Mouse (Mus musculus): ENCODE measurements at regions not wholly inside any gene's neighbourhood (a gene's known extent, or its start where the extent isn't known, plus 50 kb on each side); places are given as distances from the start of the nearest gene placed in this dataset.
A peak's percentile ranks its signal among the peaks of the same experiment; 100 is the strongest.

DNA sequence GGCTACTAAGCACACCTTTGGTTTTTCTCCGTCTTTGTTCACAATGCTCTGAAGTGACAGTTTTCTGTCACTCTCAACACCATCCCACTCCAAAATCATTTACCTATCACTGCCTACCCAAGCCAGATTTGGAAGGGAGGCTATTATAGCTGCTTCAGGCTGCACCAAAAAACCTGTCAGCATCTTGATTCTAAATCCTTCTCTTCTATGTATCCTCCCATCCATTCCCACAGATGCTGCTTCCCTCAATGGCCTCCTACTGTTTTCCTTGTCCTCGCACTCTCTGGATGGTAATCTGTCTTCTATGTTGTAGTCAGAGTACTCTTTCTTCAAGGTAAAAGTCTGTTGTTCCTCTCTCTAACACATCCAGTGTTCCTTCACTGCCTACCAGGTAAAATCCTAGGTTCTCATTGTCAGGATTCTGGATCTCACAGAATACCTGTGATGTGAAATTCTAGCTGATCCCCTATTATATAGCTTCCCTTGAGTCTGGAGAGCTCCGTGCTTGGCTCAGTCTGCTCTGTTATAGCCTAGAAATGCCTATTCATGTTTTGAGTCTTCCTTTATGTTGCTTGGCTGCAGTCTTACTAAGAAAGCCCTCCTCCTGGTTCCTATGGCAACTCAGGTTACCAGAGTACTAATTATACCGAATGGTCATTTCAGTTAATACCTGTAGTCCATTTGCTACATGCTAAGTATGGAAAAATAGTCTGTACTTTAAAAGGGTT is 156.5 kb downstream of the Emp1 start:
- DNase-seq (ENCODE audit: low spot score in 2 of 2): no peak
- intact Hi-C loops (cut with DNase I): no loop called here

DNA sequence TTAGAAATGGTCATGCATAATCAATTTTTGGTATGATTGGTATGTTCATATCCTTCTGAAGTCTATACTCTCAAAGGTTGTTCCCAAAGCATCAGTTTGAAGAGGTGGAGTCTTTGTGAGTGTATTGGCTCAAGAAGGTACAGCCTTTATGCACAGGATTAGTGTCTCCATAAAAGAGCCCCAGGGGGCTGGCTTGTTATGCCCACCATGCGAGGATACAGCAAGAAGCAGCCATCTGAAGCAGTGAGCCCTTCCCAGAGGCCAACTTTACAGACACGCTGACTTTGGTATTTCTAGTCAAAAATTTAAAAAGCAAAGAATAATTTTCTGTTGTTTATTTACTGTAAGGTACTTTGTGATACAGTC is 157.1 kb downstream of the Emp1 start:
- intact Hi-C loops (cut with DNase I): no loop called here
- no peak for DNase-seq (ENCODE audit: low spot score in 2 of 2)

DNA sequence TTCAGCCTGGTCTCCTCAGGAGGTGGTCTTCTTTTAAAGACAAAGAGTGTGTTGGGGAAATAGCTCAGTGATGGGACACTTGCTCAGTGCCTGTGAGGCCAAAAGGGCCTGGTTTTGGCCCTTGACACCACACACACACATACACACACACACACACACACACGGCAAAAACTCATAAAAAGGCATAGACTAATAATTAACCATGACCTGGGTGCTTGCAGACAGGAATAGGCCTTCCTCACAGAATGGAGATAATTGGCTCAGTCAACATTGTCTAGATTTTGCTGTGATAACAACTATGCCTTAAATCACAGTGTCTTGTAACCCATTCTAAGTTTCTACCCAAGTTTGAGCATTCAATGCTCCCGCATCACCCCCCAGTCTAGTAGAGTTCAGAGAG is 158.5 kb downstream of the Emp1 start:
- DNase-seq (ENCODE audit: low spot score in 2 of 2): no peak
- intact Hi-C loops (cut with DNase I): loop anchor here (10.0 kb wide), 1 partner anchor 314 kb away; no protein-coding TSS in a partner anchor

DNA sequence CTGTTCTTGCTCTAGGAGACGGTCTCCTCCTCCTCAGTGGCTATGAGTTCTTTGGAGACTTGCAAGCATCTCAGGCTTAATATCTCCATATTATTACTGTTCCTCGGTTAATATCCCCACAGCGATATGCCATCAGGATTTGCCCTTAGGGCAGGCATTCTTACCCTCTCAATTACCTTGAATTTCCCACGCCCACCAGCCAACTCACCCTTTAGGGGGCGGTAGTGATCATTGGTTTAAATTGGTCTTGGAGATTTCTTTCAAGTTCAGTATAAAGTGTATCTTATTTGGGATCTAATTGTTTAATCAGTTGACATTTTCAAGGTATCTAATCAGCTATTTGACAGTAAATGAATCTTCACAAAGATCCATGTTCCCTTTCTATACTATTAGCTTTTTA is 162.5 kb downstream of the Emp1 start:
- DNase-seq (ENCODE audit: low spot score in 2 of 2): no peak
- intact Hi-C loops (cut with DNase I): loop anchor here (10.0 kb wide), 1 partner anchor 310 kb away; no protein-coding TSS in a partner anchor

DNA sequence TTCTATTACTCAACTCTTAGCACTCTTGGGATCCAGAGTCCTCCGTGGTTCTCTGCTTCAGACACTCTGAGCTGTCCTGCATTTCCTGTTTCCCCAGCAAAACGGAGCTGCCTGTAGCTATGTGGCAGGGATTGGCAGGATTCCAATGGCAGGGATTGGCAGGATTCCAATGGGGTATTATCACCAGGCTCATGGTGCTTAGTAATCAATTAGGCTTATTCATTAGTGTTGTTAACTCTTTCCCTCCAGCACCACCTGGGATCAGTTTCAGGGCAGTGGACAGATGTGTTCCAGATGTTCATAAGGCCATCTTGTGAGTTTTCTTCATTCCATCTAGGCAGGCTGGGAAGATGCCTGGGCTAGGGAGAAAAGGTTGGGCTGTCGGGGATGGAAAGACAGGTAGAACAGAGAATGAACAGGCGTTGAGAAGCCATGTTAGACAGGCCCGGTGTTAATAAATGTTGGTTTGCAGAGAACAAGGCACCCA is 163.5 kb downstream of the Emp1 start:
- intact Hi-C loops (cut with DNase I): loop anchor here (2.0 to 10.0 kb wide), 2 partner anchors 111 to 309 kb away; no protein-coding TSS in a partner anchor
- DNase-seq (ENCODE audit: low spot score in 2 of 2): peak; percentile 48 to 54

DNA sequence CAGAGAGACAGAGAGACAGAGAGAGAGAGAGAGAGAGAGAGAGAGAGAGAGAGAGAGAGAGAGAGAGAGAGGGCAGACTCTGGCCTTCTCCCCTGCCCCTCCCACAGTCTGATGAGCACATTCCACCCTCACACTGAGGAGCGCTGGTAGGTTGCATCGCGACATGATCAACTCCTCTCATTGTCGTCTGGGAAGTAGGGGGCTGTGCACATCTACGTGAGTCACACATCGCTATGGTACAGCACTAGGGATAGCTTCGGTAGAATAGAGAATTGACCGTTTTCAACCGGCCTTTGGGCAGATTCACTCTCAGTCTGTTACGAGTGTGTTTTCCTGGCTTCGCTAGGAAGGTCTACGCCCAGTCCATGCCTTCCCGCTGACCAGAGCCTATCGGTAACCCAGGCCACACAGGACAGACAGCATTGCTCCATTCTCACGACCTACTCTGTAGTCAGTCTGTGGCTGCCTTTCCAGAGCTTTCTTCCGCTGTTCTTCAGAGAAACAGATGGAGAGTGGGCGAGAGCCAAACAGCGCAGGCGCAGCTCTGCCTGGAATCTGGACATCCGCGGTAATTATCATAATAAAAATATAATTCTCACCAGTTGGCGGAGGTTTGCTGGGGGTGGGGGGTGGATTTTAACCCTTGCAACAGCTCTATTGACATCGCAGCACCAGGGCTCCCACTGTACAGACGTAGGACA is 164.3 kb downstream of the Emp1 start:
- DNase-seq (ENCODE audit: low spot score in 2 of 2): peak; percentile 78 to 86
- intact Hi-C loops (cut with DNase I): loop anchor here (2.0 to 10.0 kb wide), 2 partner anchors 110 to 308 kb away; no protein-coding TSS in a partner anchor

DNA sequence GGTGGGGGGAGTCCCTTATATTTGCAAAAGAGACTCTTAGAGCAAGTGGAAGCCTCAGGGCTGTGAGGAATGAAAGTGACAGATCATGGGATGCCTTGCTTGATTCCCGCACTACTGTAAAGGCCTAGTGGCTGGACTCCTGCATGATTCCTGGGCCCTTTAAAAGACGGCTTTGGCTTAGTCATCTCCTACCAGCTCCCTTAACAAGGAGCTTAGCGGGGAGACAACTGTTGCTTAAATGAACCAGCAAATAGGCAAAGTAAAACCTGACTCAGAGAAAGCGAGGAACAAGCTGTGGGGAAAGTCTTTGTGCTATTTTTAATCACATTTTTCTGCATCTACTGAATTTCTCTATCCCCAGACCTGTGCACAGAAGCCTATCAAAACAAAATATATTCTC is 165.5 kb downstream of the Emp1 start:
- DNase-seq (ENCODE audit: low spot score in 2 of 2): peak in 1 of 2 experiments; percentile 57
- intact Hi-C loops (cut with DNase I): loop anchor here (2.0 to 10.0 kb wide), 2 partner anchors 109 to 307 kb away; no protein-coding TSS in a partner anchor

DNA sequence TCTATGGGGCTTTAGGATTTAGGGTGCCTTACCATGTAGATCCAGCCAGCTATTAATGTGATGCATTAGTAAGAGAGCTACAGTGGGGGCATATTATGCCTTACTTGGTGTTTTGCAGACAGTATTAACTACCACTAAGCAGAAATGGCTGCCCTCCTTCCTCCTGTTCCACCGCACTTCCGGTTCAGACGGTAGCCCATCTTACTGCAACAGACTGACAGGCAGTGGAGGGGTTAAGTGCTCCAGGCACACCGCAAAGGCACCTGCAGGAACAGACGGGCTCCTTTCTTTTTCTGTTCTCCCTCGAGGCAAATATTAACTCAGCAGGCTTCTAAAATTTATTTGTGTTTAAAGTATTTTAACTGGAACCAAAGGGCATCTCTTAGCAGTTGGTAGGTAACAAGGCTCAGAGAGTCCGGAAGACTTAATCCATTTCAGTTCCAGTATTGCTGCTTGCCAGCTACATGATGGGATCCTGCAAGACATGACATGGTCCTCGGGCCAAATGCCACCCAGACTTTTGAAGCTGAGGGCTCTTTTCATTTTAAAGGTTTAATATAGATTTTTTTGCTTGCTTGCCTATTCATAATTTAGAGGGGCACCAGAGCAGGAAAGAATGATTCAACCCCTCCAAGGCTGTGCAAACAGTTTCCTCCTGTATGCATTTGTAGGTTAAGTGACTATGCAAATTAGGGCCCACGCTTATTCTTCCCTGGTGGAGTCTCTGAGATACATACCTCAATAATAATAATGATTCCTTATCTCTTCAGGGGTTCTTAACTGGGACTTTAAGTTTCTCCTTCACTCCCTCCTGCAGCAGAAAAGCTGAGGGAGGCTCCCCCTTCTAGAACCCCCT is 177.7 kb downstream of the Emp1 start:
- no peak for DNase-seq (ENCODE audit: low spot score in 2 of 2)
- intact Hi-C loops (cut with DNase I): no loop called here

DNA sequence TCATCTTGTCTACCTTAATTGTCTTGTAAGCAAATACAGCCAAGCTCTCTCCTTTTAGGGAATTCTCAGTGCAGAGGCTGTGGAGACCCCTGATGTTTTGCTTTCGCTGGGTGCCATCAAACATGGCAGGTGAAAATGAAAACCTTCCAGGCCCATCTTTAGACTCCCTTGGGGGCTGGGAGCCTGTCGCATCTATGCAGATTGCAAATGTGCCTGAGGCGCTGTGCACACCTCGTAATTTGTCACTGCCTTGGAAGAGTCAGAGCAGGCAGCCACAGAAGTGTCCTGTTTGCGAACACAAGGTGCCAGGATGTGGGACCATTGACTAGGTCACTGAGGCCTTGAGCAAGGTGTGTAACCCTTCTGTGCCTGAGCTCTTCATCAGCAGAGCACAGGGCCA is 179.2 kb downstream of the Emp1 start:
- no peak for DNase-seq (ENCODE audit: low spot score in 2 of 2)
- intact Hi-C loops (cut with DNase I): no loop called here

DNA sequence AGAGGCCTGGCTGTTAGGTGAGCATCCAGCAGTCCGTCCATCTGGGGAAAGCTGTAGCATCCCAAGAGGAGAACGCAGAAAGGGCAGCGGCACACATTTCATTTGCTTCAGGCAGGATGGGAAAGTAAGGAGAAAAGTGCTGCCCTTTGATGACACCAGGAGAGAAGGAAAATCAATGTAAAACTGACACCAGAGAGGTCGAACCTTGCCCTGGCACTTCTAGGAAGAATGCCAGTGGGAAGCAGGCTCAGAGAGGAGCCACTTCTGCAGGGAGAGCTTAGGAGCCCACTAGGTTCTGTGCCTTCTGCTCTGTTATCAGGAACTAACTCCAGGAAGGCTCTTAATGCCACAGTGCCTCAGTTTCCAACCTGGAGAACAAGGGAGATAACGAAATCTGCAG is 180.0 kb downstream of the Emp1 start:
- no peak for DNase-seq (ENCODE audit: low spot score in 2 of 2)
- intact Hi-C loops (cut with DNase I): no loop called here

DNA sequence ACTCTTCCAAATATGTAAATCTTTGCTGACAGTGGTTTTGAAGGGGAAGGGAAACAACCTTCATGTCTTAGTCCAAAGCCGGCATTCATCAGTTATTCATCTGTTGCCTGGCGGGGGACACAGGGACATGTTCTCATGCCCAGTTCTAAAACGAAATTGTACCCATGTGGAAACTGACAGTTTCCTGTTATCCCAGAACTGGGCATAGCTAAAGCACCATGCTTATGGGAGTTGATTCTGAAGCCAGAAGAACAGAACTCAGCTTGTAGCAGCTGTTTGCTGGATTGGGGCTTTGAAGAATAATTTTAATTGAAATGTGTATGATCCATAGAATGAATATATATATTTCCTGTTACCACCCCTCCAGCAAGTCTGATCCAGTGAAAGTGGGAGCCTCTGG is 181.0 kb downstream of the Emp1 start:
- intact Hi-C loops (cut with DNase I): no loop called here
- no peak for DNase-seq (ENCODE audit: low spot score in 2 of 2)

DNA sequence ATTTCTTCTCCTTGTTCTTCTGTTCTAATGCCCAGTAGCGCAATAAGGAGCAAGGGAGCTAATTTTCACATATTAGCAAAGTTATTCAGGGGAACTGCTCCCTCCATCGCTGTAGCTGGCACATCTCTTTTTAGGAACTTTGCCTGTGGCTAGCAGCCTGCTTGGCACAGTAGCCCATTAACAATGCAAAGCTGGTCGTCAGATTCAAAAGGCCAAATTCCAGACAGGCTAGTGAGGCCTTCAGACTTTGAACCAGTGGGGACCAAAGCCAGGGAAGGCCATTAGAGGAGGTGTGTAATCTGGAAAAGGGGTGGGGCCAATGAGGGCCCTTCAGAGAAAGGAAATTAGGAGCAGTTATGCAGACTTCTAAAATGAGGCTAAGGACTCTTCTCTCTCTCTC is 181.5 kb downstream of the Emp1 start:
- intact Hi-C loops (cut with DNase I): no loop called here
- no peak for DNase-seq (ENCODE audit: low spot score in 2 of 2)

DNA sequence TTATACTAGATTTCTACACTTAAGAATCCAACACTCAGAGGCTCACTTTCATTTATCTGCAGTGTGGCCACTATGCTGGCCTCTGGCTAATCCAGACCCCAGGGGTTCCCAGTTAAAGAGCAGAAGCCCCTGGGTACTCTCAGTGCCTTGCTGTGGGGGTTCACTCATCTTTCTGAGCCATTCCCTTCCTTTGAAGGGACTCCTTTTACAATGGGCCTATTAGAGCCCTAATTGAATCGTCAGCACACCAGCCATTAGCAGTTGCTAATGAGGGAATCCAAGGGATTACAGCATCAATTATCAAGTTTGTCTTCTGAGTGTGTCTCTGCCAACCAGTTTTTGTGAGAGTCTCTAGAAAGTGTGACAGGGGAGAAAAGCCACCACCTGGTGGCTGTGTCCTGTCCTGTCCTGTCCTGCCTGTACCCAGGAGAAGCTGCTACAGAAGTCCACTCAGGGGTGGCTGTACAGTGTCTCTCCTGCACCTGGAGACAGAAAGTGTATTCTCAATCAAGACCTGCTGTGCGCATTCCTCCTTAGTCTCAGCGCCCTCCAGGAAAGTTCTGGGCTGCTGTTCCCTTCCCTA is 188.1 kb downstream of the Emp1 start:
- intact Hi-C loops (cut with DNase I): no loop called here
- DNase-seq (ENCODE audit: low spot score in 2 of 2): no peak

DNA sequence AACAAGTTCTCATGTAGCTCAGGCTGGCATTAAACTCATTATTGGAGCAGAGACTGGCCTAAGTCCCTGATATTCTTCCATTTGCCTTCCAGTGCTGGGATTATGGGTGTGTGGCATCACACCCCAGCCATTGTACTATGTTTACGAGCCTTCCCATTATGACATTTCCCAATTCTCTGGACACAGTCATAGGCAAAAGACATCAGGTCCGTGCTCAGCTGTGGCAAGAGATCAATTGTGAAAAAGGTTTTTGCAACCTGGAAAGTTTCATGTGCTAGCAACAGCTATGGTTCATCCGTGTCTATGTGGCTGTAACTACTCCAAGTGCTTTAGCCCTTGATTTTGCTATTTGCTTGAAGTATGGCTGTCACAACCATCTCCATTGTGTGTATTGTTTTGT is 190.1 kb downstream of the Emp1 start:
- no peak for DNase-seq (ENCODE audit: low spot score in 2 of 2)
- intact Hi-C loops (cut with DNase I): no loop called here

DNA sequence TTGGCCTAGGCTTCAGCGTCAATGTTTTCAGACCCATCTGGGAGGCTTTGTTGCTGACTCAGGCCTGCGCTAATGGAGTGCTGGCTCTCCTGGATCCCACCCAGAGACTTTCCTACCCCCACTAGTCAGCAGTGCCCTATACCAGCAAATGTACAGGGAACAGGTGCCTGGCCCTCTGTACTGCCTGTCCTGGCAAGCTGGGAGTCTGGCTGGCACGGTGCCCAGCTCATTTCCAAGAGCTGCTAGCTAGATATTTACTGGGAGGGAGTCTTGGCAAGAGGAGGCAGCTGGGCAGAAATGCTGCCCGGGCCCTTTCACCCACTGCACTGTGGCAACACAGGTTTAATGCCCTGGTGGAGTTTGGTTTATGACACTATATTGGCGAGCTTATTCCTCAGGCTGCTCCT is 197.2 kb downstream of the Emp1 start:
- intact Hi-C loops (cut with DNase I): no loop called here
- peak; percentile 77 to 83 for DNase-seq (ENCODE audit: low spot score in 2 of 2)

DNA sequence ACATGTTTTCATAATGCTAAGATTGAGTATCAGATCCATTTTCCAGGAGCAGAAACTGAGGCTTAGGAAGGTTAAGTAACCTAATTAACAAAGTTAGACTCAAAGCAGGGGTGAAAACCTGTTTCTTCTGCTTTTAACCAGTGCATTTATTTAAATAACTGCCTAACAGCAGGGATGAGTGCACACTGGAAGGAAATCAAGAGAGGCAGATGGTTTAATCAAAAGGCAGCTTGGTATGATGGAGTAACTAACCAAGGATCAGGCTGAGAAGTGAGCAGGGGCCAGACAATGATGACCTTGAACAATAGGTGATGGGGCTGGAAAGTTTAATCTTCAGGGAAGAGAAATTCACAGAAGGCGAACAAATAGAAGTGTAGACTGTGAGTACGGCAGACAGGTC is 199.9 kb downstream of the Emp1 start:
- intact Hi-C loops (cut with DNase I): no loop called here
- DNase-seq (ENCODE audit: low spot score in 2 of 2): no peak

DNA sequence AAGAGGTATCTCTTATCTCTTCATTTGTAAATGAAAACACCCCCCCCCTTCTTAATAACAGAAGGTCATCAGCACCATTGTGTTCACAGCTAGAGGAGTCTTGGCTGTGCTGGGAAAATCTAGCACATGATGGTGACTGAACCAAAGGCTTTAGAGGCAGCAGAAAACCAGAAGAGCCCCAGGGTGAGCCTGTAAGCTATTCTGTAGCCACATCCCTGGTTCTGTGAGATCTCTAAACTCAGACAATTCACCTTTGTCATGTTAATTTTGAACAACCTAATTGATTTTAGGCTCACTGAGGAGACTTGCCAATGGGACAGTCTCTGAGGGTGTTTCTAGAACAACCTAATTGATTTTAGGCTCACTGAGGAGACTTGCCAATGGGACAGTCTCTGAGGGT is 201.4 kb downstream of the Emp1 start:
- DNase-seq (ENCODE audit: low spot score in 2 of 2): no peak
- intact Hi-C loops (cut with DNase I): no loop called here

DNA sequence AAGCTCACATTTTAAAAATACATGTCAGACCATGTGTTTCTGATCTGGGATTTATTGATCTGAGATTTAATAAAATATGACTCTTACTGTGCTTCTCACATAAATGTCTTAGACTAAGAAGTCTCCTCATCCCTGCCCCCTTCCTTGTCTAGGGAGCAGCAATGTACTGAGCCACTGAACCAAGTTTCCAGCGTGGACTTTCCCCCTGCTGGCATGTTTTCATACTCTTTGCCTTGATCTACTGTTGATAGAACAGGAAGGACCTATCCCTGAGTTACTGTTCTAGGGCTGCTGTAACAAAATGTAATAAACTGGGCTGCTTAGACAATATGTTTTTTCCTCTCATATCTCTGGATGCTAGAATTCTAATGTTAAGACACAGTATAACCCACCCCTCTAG is 206.7 kb downstream of the Emp1 start:
- no peak for DNase-seq (ENCODE audit: low spot score in 2 of 2)

DNA sequence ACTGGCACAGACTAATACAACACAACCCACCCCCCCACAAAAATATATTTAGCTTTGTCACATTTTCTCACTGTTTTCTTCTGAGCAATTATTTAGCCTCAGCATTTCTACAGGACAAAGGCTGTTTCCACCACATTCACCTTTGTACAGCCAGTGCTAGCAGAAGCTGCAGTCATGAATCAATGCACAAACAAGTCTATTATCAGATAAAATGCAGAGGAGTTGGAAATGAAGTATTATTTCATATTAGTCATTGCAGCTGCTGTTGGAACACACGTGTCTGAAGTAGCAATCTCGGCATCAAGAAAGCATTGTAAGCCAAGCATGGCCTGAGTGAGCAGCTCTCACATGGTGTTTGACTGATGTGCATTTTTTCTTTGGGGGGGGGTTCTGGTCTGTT is 212.9 kb downstream of the Emp1 start:
- DNase-seq (ENCODE audit: low spot score in 2 of 2): no peak
- intact Hi-C loops (cut with DNase I): no loop called here

More for the DNA sequence above, 206.7 kb downstream of the Emp1 start:
- intact Hi-C loops (cut with DNase I): no loop called here

DNA sequence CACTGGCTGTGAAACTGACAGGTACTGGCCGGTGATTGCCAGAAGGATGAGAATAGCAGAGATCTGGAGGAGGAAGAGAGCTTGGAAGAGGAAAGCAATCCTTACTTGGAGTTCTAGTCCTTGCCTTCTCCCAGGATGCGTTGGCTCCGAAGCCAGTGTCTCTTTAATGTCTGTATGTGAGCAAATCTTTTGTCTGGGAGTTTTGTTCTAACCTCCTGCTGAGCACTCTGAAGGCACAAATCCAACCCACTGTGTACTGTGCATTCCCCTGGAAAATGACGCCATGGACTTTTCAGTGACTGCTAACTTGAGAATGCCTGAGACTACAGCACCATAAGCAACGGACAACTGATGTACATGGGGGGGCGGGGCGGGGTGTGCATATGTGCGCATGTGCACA is 216.4 kb downstream of the Emp1 start:
- intact Hi-C loops (cut with DNase I): no loop called here

More for the DNA sequence above, 216.4 kb downstream of the Emp1 start:
- DNase-seq (ENCODE audit: low spot score in 2 of 2): no peak
